Mouse (Mus musculus): ENCODE results near the gene Arl15. TPM values are rescaled to one million over a fixed set of nuclear protein-coding genes. Genes with fewer than 3 reads are reported as not detected.

Arl15 gene
- polyA plus RNA-seq, 1 experiment, result 23.8 TPM

DNA sequence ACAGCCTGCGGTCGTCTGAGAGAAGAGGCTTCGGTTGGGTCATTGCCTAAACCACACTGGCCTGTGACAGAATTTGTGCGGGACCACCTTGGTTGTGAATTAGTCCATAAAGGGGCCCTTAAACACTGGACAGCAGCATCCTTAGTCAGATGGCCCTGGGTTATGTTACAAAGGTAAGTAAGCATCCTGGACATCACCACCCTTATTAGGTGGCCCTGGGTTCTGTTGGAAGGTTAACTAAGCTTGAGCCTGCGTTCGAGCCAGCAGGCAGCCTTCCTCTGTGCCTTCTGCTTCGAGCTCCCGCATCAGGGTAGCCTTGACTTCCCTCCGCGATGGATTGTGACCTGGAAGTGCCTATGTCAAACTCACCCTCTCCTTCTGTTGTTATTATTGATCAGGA is 68.6 kb downstream of the Arl15 start:
- DNase-seq (ENCODE audit: low read depth), result no peak
- TF ChIP-seq POLR2A (IDR thresholded peaks at IDR 0.05; ENCODE audit: borderline replicate concordance, extremely low read depth, insufficient read depth, insufficient read length, poor library complexity, severe bottlenecking), result no peak
- no peak for TF ChIP-seq CTCF (IDR thresholded peaks at IDR 0.05; ENCODE audit: borderline replicate concordance, extremely low read depth, insufficient read depth, insufficient read length)

DNA sequence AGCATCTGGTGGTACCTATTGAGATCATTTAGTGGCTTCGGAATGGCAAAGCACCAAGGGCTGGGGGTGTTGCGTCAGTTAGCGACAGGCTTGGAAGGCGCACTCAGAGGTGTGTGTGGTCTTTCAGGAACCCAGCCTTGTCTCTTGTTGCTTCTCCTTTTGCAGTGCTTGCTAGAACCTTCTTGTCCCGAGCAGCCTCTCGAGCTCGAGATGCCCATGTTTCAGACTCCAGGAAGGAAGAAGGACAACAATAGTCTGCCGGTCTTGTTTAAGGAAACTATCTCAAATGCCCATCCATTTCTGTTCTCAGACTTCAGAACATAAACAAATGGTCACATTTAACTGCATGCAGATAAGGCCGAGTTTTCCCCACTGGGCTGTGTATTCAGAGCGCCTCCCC is 69.4 kb downstream of the Arl15 start:
- DNase-seq (ENCODE audit: low read depth), result no peak

DNA sequence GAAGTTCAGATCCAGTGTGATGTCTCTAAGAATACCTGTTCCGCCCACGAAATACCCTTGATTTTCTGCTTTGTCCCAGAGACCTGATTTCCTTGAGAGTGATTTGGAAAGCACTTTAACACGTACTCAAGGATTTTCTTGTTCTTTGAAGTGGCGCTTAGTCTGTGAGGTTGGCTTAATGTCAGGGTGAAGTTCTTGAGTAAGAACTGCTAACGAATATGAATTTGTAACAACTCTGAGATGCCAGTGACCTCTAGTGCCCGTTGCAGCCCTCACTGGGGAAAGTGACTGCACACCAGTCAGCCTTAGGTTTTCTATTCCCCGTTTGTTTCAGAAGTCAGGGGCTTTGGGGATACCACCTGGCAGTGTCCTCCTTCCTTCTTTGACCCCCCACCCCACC is 70.0 kb downstream of the Arl15 start:
- TF ChIP-seq POLR2A (IDR thresholded peaks at IDR 0.05; ENCODE audit: borderline replicate concordance, extremely low read depth, insufficient read depth, insufficient read length, poor library complexity, severe bottlenecking), result no peak
- TF ChIP-seq CTCF (IDR thresholded peaks at IDR 0.05; ENCODE audit: borderline replicate concordance, extremely low read depth, insufficient read depth, insufficient read length), result no peak
- no peak for DNase-seq (ENCODE audit: low read depth)

More for the DNA sequence above, 69.4 kb downstream of the Arl15 start:
- TF ChIP-seq POLR2A (IDR thresholded peaks at IDR 0.05; ENCODE audit: borderline replicate concordance, extremely low read depth, insufficient read depth, insufficient read length, poor library complexity, severe bottlenecking) (no peak), CTCF (IDR thresholded peaks at IDR 0.05; ENCODE audit: borderline replicate concordance, extremely low read depth, insufficient read depth, insufficient read length) (no peak)

DNA sequence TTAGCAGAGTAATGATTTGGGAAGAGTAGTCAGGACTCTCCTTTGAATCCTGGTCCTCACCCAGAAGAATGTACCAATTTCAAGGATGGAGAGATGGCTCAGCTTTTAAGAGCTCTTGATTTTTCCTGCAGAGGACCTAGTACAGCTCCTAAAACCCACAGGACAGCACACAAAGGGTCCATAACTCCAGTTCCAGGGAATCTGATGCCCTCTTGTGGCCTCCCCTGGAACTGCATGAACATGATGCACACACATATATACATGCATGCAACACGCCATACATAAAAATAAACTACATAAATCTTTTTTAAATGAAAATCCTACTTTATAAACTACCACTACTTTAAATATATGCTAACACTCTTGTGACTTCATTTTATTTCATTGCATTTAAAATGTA is 70.6 kb downstream of the Arl15 start:
- DNase-seq (ENCODE audit: low read depth), result peak; percentile 84
- TF ChIP-seq CTCF (IDR thresholded peaks at IDR 0.05; ENCODE audit: borderline replicate concordance, extremely low read depth, insufficient read depth, insufficient read length) (peak; percentile 79; the same call in 1 of the 2 replicates), POLR2A (IDR thresholded peaks at IDR 0.05; ENCODE audit: borderline replicate concordance, extremely low read depth, insufficient read depth, insufficient read length, poor library complexity, severe bottlenecking) (no peak)

DNA sequence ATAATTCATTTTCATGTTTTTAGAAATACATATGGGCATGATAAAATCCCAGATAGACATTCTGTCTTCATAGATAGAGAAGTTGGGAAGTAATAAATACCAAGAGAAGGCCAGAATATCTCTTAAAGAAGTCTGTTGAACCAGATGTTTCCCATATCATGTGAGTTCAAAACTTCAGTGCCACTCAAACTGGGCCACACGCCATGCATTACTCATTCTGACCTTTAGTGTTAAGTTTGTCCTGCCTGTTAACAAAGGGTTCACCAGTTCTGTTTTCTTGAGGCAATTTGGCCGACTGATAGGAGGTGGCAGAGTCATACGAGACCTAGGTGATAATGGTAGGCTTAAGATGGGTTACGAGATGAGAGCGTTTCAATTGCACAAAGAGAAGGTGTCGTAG is 71.1 kb downstream of the Arl15 start:
- no peak for DNase-seq (ENCODE audit: low read depth)
- no peak for TF ChIP-seq CTCF (IDR thresholded peaks at IDR 0.05; ENCODE audit: borderline replicate concordance, extremely low read depth, insufficient read depth, insufficient read length)
- no peak for TF ChIP-seq POLR2A (IDR thresholded peaks at IDR 0.05; ENCODE audit: borderline replicate concordance, extremely low read depth, insufficient read depth, insufficient read length, poor library complexity, severe bottlenecking)

DNA sequence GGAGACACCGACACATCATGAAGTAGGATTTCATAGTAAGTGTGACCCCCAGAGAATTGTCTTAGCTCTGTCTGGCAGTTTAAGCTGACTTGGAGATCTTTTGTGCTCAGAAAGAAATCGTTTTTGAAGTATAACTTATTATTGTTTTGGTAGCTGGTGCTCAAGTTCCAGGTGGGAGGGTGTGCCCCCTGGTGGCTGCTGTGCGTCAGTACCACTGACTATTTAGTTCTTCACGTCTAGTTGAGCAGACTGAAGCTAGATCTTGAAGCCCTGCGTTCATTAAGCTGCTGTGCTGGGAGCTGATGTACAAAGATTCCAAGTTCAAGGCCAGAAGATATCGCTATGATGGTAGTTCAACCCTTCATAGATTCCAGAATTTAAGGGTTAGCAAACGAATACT is 71.5 kb downstream of the Arl15 start:
- TF ChIP-seq CTCF (IDR thresholded peaks at IDR 0.05; ENCODE audit: borderline replicate concordance, extremely low read depth, insufficient read depth, insufficient read length) (peak; percentile 88), POLR2A (IDR thresholded peaks at IDR 0.05; ENCODE audit: borderline replicate concordance, extremely low read depth, insufficient read depth, insufficient read length, poor library complexity, severe bottlenecking) (no peak)
- DNase-seq (ENCODE audit: low read depth), result peak; percentile 78

DNA sequence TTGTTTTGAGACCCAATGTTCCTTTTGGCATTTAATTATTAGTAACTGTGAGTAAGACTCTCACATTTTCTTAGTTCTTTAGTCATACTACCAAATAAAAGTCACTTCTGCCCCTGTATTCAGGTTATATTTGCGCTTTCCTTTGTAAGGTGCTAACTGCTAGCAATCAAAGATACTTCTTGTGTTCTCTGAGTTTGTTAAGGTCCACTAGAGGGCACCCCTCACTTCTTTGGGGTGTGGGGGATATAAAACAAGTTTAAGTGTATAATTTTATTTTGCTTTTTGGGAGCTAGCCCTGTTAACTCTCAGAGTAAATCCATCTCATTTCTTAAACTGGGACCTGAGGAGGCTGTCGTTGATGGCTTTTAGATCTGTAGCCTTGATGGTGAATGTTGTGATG is 73.4 kb downstream of the Arl15 start:
- DNase-seq (ENCODE audit: low read depth), result no peak
- TF ChIP-seq POLR2A (IDR thresholded peaks at IDR 0.05; ENCODE audit: borderline replicate concordance, extremely low read depth, insufficient read depth, insufficient read length, poor library complexity, severe bottlenecking) (no peak), CTCF (IDR thresholded peaks at IDR 0.05; ENCODE audit: borderline replicate concordance, extremely low read depth, insufficient read depth, insufficient read length) (no peak)

DNA sequence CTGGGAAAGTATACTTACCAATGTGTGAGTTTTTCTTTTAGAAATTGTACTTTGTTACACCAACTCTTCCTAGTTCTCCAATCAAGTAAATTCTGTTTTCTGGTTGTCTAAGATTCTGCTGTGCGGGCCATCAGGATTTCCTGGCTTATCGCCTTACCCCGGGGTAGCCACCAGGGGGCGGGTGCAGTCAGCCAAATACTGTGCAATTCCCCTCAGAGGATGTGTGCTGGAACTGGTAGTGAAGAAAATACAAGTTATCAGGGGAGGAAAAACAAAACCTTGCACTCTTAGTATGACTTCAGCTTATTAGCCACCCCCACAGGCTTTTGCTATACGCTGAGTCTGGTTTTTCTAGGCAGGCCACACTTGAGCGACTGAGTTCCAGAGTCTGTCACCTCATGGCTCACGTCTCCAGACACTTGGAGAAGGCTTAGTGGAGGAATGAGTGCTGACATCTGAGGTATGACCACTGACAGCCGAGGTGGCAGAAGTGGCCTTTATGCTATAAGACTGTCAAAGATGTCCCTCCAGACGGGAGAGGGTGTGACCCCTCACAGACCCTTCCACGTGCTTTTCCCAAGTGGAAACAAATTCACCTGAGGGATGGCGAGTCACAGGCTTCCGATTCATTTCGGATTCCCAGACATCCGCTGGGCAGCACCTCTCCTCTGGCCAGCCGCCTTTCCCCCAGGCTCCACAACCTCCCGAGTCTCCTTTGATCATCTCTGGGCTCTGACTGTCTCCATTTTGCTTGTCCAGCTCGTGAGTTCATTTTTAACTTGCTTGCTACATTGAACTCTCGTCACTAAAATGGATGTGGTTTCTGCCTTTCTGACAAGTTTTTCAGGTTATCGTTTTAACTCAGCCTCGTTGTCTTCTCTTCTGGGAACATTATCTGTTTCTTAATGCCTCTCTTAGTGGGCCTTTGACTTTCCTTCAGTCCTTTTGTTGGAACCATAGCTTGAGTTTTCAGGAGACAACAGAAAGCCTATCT is 75.2 kb downstream of the Arl15 start:
- TF ChIP-seq POLR2A (IDR thresholded peaks at IDR 0.05; ENCODE audit: borderline replicate concordance, extremely low read depth, insufficient read depth, insufficient read length, poor library complexity, severe bottlenecking) (no peak), CTCF (IDR thresholded peaks at IDR 0.05; ENCODE audit: borderline replicate concordance, extremely low read depth, insufficient read depth, insufficient read length) (peak; percentile 89)
- peak; percentile 66 for DNase-seq (ENCODE audit: low read depth)

DNA sequence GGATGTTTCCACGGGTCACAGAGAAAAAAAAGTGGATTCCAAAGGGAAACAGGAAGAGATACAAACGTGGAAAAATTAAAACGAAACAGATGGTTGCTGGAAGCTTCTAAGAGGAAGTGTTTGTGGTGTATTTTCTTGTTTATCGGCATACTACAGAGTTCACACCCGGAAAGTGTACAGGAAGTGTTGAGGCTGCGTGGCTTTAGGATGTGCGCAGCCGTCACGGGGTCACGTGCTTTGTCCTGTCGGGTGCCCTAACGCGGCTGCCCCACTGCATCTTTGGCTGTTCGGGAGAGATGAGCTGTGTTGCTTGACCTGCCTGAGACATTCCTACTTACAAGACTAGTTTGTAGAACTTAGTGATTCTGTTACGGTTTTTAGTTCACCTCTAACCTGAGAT is 76.1 kb downstream of the Arl15 start:
- DNase-seq (ENCODE audit: low read depth), result no peak
- no peak for TF ChIP-seq CTCF (IDR thresholded peaks at IDR 0.05; ENCODE audit: borderline replicate concordance, extremely low read depth, insufficient read depth, insufficient read length)
- TF ChIP-seq POLR2A (IDR thresholded peaks at IDR 0.05; ENCODE audit: borderline replicate concordance, extremely low read depth, insufficient read depth, insufficient read length, poor library complexity, severe bottlenecking), result no peak

DNA sequence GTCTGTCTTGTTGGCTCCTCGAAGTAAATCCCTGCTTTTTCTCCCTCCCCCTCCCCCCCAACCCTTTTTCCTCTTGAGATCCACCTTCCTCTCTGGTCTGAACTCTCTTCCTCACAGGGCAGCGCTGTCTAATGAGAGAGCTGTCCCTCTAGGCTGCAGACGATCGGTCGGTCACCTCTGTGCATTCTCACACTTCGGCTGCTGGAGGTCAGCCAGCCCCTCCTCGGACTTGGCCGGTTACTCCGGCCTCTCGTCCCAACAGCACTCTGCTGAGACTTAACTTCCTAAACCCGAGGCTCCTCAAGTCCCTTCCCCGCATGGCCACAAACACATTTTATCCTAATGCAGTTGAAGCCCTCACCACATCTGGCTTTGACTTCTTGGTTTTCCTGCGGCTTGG is 77.5 kb downstream of the Arl15 start:
- TF ChIP-seq POLR2A (IDR thresholded peaks at IDR 0.05; ENCODE audit: borderline replicate concordance, extremely low read depth, insufficient read depth, insufficient read length, poor library complexity, severe bottlenecking) (no peak), CTCF (IDR thresholded peaks at IDR 0.05; ENCODE audit: borderline replicate concordance, extremely low read depth, insufficient read depth, insufficient read length) (no peak)
- DNase-seq (ENCODE audit: low read depth), result no peak

DNA sequence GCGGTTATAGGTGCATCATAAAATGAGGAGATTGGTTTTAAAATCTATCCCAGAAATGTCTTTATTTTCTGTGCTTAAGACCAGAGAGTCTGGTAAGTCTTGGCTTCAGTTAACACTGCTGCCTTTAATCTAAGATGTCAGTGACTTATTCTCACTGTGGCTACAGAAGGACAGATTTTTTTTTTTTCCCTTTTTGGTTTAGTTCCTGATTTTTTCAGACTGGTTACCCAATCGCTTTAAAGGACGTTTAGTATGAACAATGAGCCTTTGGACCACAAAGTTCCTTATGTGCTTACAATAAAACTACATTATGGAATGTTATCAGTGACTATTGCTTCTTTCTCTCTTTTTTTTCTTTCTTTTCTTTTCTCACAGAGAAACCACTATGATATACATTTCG is 81.4 kb downstream of the Arl15 start:
- no peak for DNase-seq (ENCODE audit: low read depth)
- no peak for TF ChIP-seq CTCF (IDR thresholded peaks at IDR 0.05; ENCODE audit: borderline replicate concordance, extremely low read depth, insufficient read depth, insufficient read length)
- no peak for TF ChIP-seq POLR2A (IDR thresholded peaks at IDR 0.05; ENCODE audit: borderline replicate concordance, extremely low read depth, insufficient read depth, insufficient read length, poor library complexity, severe bottlenecking)

DNA sequence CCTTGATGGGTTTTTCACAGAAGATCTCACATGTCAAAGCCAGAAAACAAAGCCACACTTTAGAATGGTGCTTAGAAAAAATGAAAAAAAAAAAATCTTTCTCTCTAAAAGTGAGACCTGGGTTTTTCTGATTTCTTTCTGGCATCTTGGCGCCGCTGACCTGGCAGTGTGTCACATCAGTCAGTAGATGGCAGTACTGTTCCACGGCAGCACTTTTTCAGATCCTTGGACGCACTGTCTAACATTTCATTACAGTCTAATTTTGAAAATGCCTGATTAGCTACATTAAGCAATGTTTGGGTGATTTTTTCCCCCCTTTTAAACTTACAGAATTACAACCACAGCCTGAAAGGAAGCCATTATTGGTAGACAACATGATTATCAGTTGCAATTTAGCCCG is 83.1 kb downstream of the Arl15 start:
- peak; percentile 91 for DNase-seq (ENCODE audit: low read depth)
- TF ChIP-seq POLR2A (IDR thresholded peaks at IDR 0.05; ENCODE audit: borderline replicate concordance, extremely low read depth, insufficient read depth, insufficient read length, poor library complexity, severe bottlenecking), result no peak
- peak; percentile 96 for TF ChIP-seq CTCF (IDR thresholded peaks at IDR 0.05; ENCODE audit: borderline replicate concordance, extremely low read depth, insufficient read depth, insufficient read length)

All from brain, embryonic 14.5 days (tissue).